Mouse (Mus musculus): Measurements from ENCODE around the gene Lrrc17. TPM values are rescaled to one million over a fixed set of nuclear protein-coding genes. Genes with fewer than 3 reads are reported as not detected.

The Lrrc17 gene
- 0.06 and 0.08 TPM in 2 replicates for polyA plus RNA-seq (2012; rRNA removed)

DNA sequence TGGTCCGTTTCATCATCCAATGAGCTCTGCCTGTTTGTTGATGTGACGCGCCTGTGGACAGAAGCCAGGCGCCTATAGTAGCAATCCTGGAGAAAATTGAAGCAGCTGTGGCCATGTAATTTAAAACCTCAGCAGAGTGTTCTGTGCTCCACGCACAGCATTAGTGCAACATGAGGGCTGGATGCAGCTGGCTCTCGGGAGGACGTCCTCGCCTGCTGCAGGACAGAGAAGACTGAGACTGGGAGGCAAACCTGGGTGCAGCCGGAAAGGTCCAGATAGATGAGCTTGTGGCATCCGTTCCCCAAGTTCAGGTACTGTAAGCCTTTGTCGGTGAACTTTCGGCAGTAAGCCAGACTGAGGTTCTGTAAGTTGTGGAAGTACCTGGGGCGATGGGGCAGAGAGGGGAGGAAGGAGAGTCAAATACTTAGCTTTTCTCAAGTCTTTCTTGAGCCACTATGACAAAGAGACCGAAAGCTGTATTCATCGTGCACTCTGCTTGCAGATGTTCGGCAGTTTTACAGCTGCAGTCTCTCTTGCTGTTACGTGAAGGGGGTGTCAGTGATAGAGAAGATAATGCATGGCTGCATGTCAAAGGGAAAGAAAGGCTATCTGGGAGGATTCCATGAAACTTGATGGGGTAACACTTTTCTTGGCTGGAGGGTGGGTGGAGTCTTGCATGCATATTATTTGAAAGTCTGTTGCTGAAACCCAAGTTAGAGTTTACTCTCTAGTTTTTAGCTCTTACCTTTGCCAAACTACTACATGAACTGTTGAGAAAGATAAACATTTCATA, at the start of gene Lrrc17:
TSS of gene Lrrc17 (plus strand) at position 151 of the 793 bp plus-strand sequence.
- Histone ChIP-seq H3K27me3 (ENCODE audit: control insufficient read depth, insufficient read depth, low read length) (no peaks in the 10 kb centered on the region), H3K36me3 (ENCODE audit: control insufficient read depth, insufficient read depth, low read length) (no peaks in the 10 kb centered on the region), H3K27ac (ENCODE audit: insufficient read depth, low read length) (no peak within 1 kb of the TSS), H3K4me1 (ENCODE audit: control insufficient read depth, insufficient read depth, insufficient read length) (no peaks in the 10 kb centered on the region), H3K4me3 (ENCODE audit: extremely low read depth, insufficient read depth, insufficient read length) (no peak within 1 kb of the TSS)
- no peak for TF ChIP-seq POLR2A (IDR thresholded peaks at IDR 0.05; ENCODE audit: low read depth, low read length)
- TF ChIP-seq CTCF (IDR thresholded peaks at IDR 0.05; ENCODE audit: extremely low read depth, insufficient read depth, insufficient read length, insufficient replicate concordance), result no peak
- WGBS, result 84% methylated on average over 17 of the region's 17 CpGs
- no peak for DNase-seq (ENCODE audit: low read depth in 1 of 2, low spot score in 2 of 2)

- Histone ChIP-seq H3K27me3 (ENCODE audit: control insufficient read depth, insufficient read depth, low read length) (no peaks in the 10 kb centered on the region), H3K4me1 (ENCODE audit: control insufficient read depth, insufficient read depth, insufficient read length) (no peaks in the 10 kb centered on the region), H3K4me3 (ENCODE audit: extremely low read depth, insufficient read depth, insufficient read length) (no peak overlapping the region), H3K27ac (ENCODE audit: insufficient read depth, low read length) (no peak overlapping the region), H3K36me3 (ENCODE audit: control insufficient read depth, insufficient read depth, low read length) (no peaks in the 10 kb centered on the region)
- TF ChIP-seq POLR2A (IDR thresholded peaks at IDR 0.05; ENCODE audit: low read depth, low read length) (no peak), CTCF (IDR thresholded peaks at IDR 0.05; ENCODE audit: extremely low read depth, insufficient read depth, insufficient read length, insufficient replicate concordance) (no peak)
- 57% methylated on average over 3 of the region's 3 CpGs for WGBS
- no peak for DNase-seq (ENCODE audit: low read depth in 1 of 2, low spot score in 2 of 2)
Observed at GRCm38 (mm10) chr5:21494781-21495180, 48.6 kb upstream of the Lrrc17 start.

DNA sequence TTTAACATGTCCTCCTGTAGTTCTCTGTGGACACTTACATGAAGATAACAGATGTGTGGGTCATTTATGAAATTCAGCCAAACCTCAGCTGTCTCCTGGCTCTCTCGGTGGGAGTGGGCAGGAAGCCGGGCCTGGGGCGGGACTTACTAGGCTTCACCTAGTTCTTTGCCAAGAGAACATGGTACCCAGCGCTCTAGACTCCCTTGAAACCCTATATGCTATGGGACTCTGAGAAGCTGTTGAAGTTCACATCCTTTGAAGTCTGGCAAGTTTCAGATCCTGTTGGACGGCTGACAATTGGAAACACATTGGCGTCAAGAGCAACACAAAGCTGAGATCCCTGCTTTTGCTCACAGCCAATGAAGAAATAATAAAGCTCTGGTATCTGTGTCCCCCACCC, 47.0 kb upstream of the Lrrc17 start:
- TF ChIP-seq CTCF (IDR thresholded peaks at IDR 0.05; ENCODE audit: extremely low read depth, insufficient read depth, insufficient read length, insufficient replicate concordance) (no peak), POLR2A (IDR thresholded peaks at IDR 0.05; ENCODE audit: low read depth, low read length) (no peak)
- no peak overlapping the region for H3K27ac ChIP-seq (ENCODE audit: insufficient read depth, low read length)
- no peaks in the 10 kb centered on the region for H3K36me3 ChIP-seq (ENCODE audit: control insufficient read depth, insufficient read depth, low read length)
- no peaks in the 10 kb centered on the region for H3K4me1 ChIP-seq (ENCODE audit: control insufficient read depth, insufficient read depth, insufficient read length)
- WGBS, result 77% methylated on average over 6 of the region's 6 CpGs
- H3K27me3 ChIP-seq (ENCODE audit: control insufficient read depth, insufficient read depth, low read length), result no peaks in the 10 kb centered on the region
- no peak overlapping the region for H3K4me3 ChIP-seq (ENCODE audit: extremely low read depth, insufficient read depth, insufficient read length)
- no peak for DNase-seq (ENCODE audit: low read depth in 1 of 2, low spot score in 2 of 2)

DNA sequence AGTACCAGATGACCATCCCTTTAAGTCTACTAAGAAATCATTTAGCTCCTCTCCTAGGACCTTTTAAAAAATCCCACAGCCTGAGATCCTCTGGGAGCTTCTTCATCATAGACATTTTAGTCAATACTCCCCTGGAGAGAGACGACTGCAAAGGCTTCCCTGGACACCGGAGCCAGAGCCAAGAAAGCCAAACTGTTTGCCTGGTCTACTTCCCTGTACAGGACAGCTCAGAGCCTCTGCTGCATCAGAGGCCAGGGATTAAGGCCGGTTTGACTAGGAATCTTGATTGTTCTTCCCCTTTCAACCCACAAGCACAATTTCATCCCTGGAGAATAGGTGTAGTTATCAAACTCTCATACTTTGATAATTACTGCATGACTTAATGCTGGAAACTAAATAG, 46.5 kb upstream of the Lrrc17 start:
- H3K4me3 ChIP-seq (ENCODE audit: extremely low read depth, insufficient read depth, insufficient read length), result no peak overlapping the region
- no peaks in the 10 kb centered on the region for H3K4me1 ChIP-seq (ENCODE audit: control insufficient read depth, insufficient read depth, insufficient read length)
- DNase-seq (ENCODE audit: low read depth in 1 of 2, low spot score in 2 of 2), result no peak
- WGBS, result 89% methylated on average over 3 of the region's 3 CpGs
- TF ChIP-seq POLR2A (IDR thresholded peaks at IDR 0.05; ENCODE audit: low read depth, low read length) (no peak), CTCF (IDR thresholded peaks at IDR 0.05; ENCODE audit: extremely low read depth, insufficient read depth, insufficient read length, insufficient replicate concordance) (no peak)
- H3K36me3 ChIP-seq (ENCODE audit: control insufficient read depth, insufficient read depth, low read length), result no peaks in the 10 kb centered on the region
- H3K27ac ChIP-seq (ENCODE audit: insufficient read depth, low read length), result no peak overlapping the region
- H3K27me3 ChIP-seq (ENCODE audit: control insufficient read depth, insufficient read depth, low read length), result no peaks in the 10 kb centered on the region

DNA sequence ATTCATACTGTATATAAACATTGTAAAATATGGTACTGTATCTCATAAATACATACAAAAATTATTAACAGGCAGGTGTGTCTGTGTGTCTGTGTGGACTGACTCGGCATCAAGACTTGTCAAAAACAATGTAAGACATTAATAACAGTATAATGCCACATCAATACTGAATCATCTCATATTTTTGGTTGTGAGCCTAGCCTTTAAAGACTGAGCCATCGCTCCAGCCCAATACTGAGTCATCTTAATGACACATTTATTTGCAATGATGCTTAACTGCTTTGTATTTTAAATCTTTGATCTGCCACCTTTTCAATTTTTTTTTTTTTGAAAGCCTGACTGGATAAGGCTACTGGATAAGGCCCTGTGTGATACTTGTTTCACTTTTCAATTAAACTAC, 44.9 kb upstream of the Lrrc17 start:
- H3K4me1 ChIP-seq (ENCODE audit: control insufficient read depth, insufficient read depth, insufficient read length), result no peaks in the 10 kb centered on the region
- no peaks in the 10 kb centered on the region for H3K27me3 ChIP-seq (ENCODE audit: control insufficient read depth, insufficient read depth, low read length)
- no peak overlapping the region for H3K27ac ChIP-seq (ENCODE audit: insufficient read depth, low read length)
- no peak overlapping the region for H3K4me3 ChIP-seq (ENCODE audit: extremely low read depth, insufficient read depth, insufficient read length)
- 92% methylated on average over 2 of the region's 2 CpGs for WGBS
- no peak for TF ChIP-seq POLR2A (IDR thresholded peaks at IDR 0.05; ENCODE audit: low read depth, low read length)
- TF ChIP-seq CTCF (IDR thresholded peaks at IDR 0.05; ENCODE audit: extremely low read depth, insufficient read depth, insufficient read length, insufficient replicate concordance), result no peak
- no peaks in the 10 kb centered on the region for H3K36me3 ChIP-seq (ENCODE audit: control insufficient read depth, insufficient read depth, low read length)
- DNase-seq (ENCODE audit: low read depth in 1 of 2, low spot score in 2 of 2), result no peak

DNA sequence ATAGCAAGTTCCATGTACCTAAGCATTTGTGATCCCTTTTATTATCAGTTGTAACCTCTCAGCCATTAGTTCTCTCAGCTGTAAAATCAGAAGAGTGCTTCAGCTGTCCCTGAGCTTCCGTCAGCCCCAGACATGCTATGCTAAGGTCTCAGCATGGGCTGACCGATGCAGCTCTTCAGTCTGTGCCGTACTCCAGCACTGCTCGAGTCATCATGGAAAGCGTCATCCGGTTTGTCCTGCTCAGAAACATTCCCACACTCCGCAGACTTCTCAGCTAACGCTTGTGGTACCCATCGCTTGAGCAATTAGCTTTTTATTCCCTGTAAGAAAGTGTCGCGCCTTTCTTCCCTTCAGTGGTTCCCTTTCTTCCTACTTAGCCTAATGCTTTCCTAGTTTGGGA, 44.4 kb upstream of the Lrrc17 start:
- DNase-seq (ENCODE audit: low read depth in 1 of 2, low spot score in 2 of 2), result no peak
- Histone ChIP-seq H3K27ac (ENCODE audit: insufficient read depth, low read length) (no peak overlapping the region), H3K4me1 (ENCODE audit: control insufficient read depth, insufficient read depth, insufficient read length) (no peaks in the 10 kb centered on the region), H3K36me3 (ENCODE audit: control insufficient read depth, insufficient read depth, low read length) (no peaks in the 10 kb centered on the region), H3K27me3 (ENCODE audit: control insufficient read depth, insufficient read depth, low read length) (no peaks in the 10 kb centered on the region), H3K4me3 (ENCODE audit: extremely low read depth, insufficient read depth, insufficient read length) (no peak overlapping the region)
- WGBS, result 93% methylated on average over 11 of the region's 11 CpGs
- TF ChIP-seq CTCF (IDR thresholded peaks at IDR 0.05; ENCODE audit: extremely low read depth, insufficient read depth, insufficient read length, insufficient replicate concordance) (no peak), POLR2A (IDR thresholded peaks at IDR 0.05; ENCODE audit: low read depth, low read length) (no peak)

GRCm38 (mm10) chr5:21500133-21500532, 43.2 kb upstream of the Lrrc17 start:
- no peaks in the 10 kb centered on the region for H3K4me1 ChIP-seq (ENCODE audit: control insufficient read depth, insufficient read depth, insufficient read length)
- no peak for DNase-seq (ENCODE audit: low read depth in 1 of 2, low spot score in 2 of 2)
- TF ChIP-seq CTCF (IDR thresholded peaks at IDR 0.05; ENCODE audit: extremely low read depth, insufficient read depth, insufficient read length, insufficient replicate concordance) (no peak), POLR2A (IDR thresholded peaks at IDR 0.05; ENCODE audit: low read depth, low read length) (no peak)
- H3K36me3 ChIP-seq (ENCODE audit: control insufficient read depth, insufficient read depth, low read length), result no peaks in the 10 kb centered on the region
- WGBS, result 88% methylated on average over 10 of the region's 10 CpGs
- no peaks in the 10 kb centered on the region for H3K27me3 ChIP-seq (ENCODE audit: control insufficient read depth, insufficient read depth, low read length)
- no peak overlapping the region for H3K4me3 ChIP-seq (ENCODE audit: extremely low read depth, insufficient read depth, insufficient read length)
- H3K27ac ChIP-seq (ENCODE audit: insufficient read depth, low read length), result no peak overlapping the region

Data from spleen, adult 2 months (tissue).